Mouse (Mus musculus): ENCODE results near the gene Nudt3. TPM values are rescaled to one million over a fixed set of nuclear protein-coding genes. Genes with fewer than 3 reads are reported as not detected.

The Nudt3 gene
- total and polyA plus RNA-seq, 3 experiments, result 54.4 to 69.2 (median 58.3) TPM

- no peak overlapping the region for H3K4me2 ChIP-seq (ENCODE audit: insufficient read depth, low read depth, poor library complexity, severe bottlenecking)
- H3K27ac ChIP-seq (ENCODE audit: insufficient read depth, low read depth), result no peak overlapping the region
Observed at GRCm38 (mm10) chr17:27637333-27637732, 14.0 kb upstream of the Nudt3 start.

GRCm38 (mm10) chr17:27636132-27637020 lies 13.1 kb upstream of the Nudt3 start, which contains the start of gene Rps10:
TSS of gene Rps10 (minus strand) at chr17:27636669.
- Histone ChIP-seq H3K27me3 (replicated peaks) (no peaks in the 10 kb centered on the region), H3K9ac (ENCODE audit: insufficient read depth, low read depth) (peak within 1 kb of the TSS; percentile 63; the same call in 1 of the 2 replicates), H3K79me2 (replicated peaks; ENCODE audit: control insufficient read depth, extremely low read depth, insufficient read depth, poor library complexity, severe bottlenecking) (peaks cover 36% of the 10 kb centered on the region), H3K27ac (ENCODE audit: insufficient read depth, low read depth) (no peak within 1 kb of the TSS), H3K4me2 (ENCODE audit: insufficient read depth, low read depth, poor library complexity, severe bottlenecking) (no peak within 1 kb of the TSS), H3K9me3 (replicated peaks; ENCODE audit: low read length) (no peaks in the 10 kb centered on the region), H3K4me1 (ENCODE audit: control insufficient read depth in 1 of 2, insufficient read depth in 2 of 2) (peaks cover 4 to 26% of the 10 kb centered on the region in 2 experiments), H3K4me3 (replicated peaks in 1 of 3; ENCODE audit: low read depth in 2 of 3, low read length in 2 of 3, poor library complexity in 1 of 3) (peak within 1 kb of the TSS in 2 of 3 experiments; percentile 58 to 100), H3K36me3 (replicated peaks in 1 of 2; ENCODE audit: control insufficient read depth in 1 of 2, insufficient read depth in 1 of 2, low read length in 1 of 2) (peaks cover 29 to 32% of the 10 kb centered on the region in 2 experiments)
- DNase-seq (ENCODE audit: extremely low read depth), result no peak
- dilution Hi-C loops (cut with MboI; ENCODE audit: extremely low pct_ligation_motif_present, extremely low pct_unique_long_range_greater_than_20kb, low sequenced_read_pairs) (no loop called here), in situ Hi-C loops (cut with MboI; ENCODE audit: low pct_ligation_motif_present, low pct_unique_long_range_greater_than_20kb, low sequenced_read_pairs) (no loop called here)
- TF ChIP-seq NELFE (IDR thresholded peaks at IDR 0.05; ENCODE audit: low read depth, low read length) (no peak), TCF12 (IDR thresholded peaks at IDR 0.05; ENCODE audit: low read depth, low read length) (no peak), IRF4 (IDR thresholded peaks at IDR 0.05; ENCODE audit: low read depth, low read length) (no peak), PAX5 (IDR thresholded peaks at IDR 0.05; ENCODE audit: low read length) (no peak), UBTF (IDR thresholded peaks at IDR 0.05; ENCODE audit: low read depth, low read length) (no peak), POLR2AphosphoS2 (IDR thresholded peaks at IDR 0.05; ENCODE audit: low read depth, low read length) (no peak), ZNF384 (IDR thresholded peaks at IDR 0.05; ENCODE audit: low read depth, low read length) (no peak), HCFC1 (IDR thresholded peaks at IDR 0.05; ENCODE audit: low read depth, low read length) (no peak), KAT2A (IDR thresholded peaks at IDR 0.05; ENCODE audit: insufficient replicate concordance, low read length) (no peak), MAX (IDR thresholded peaks at IDR 0.05; ENCODE audit: low read length) (no peak), MXI1 (IDR thresholded peaks at IDR 0.05; ENCODE audit: low read depth, low read length) (no peak), NRF1 (IDR thresholded peaks at IDR 0.05; ENCODE audit: low read depth, low read length) (no peak), JUN (IDR thresholded peaks at IDR 0.05; ENCODE audit: insufficient read depth, low read depth, low read length) (no peak), ZMIZ1 (IDR thresholded peaks at IDR 0.05; ENCODE audit: low read depth, low read length) (no peak), ETS1 (conservative IDR thresholded peaks at IDR 0.05; ENCODE audit: low read depth, low read length) (no peak), MEF2A (IDR thresholded peaks at IDR 0.05; ENCODE audit: borderline replicate concordance, low read depth, low read length) (no peak), RAD21 (IDR thresholded peaks at IDR 0.05; ENCODE audit: low read depth, low read length) (no peak), USF2 (conservative IDR thresholded peaks at IDR 0.05; ENCODE audit: low read depth, low read length) (no peak)

More at GRCm38 (mm10) chr17:27637333-27637732, 14.0 kb upstream of the Nudt3 start:
- Histone ChIP-seq H3K79me2 (replicated peaks; ENCODE audit: control insufficient read depth, extremely low read depth, insufficient read depth, poor library complexity, severe bottlenecking) (peaks cover 27% of the 10 kb centered on the region), H3K9me3 (replicated peaks; ENCODE audit: low read length) (no peaks in the 10 kb centered on the region), H3K9ac (ENCODE audit: insufficient read depth, low read depth) (no peak overlapping the region), H3K36me3 (replicated peaks in 1 of 2; ENCODE audit: control insufficient read depth in 1 of 2, insufficient read depth in 1 of 2, low read length in 1 of 2) (peaks cover 19 to 23% of the 10 kb centered on the region in 2 experiments), H3K27me3 (replicated peaks) (no peaks in the 10 kb centered on the region), H3K4me1 (ENCODE audit: control insufficient read depth in 1 of 2, insufficient read depth in 2 of 2) (peaks cover 0 to 17% of the 10 kb centered on the region in 2 experiments; a peak in 2 of 4 replicates), H3K4me3 (replicated peaks in 1 of 3; ENCODE audit: low read depth in 2 of 3, low read length in 2 of 3, poor library complexity in 1 of 3) (no peak overlapping the region)
- TF ChIP-seq MAX (IDR thresholded peaks at IDR 0.05; ENCODE audit: low read length), result no peak
- TF ChIP-seq NELFE (IDR thresholded peaks at IDR 0.05; ENCODE audit: low read depth, low read length), result no peak
- TF ChIP-seq JUND (conservative IDR thresholded peaks at IDR 0.05; ENCODE audit: low read depth, low read length), result no peak
- TF ChIP-seq MXI1 (IDR thresholded peaks at IDR 0.05; ENCODE audit: low read depth, low read length), result no peak
- no peak for TF ChIP-seq TCF12 (IDR thresholded peaks at IDR 0.05; ENCODE audit: low read depth, low read length)
- no peak for TF ChIP-seq USF1 (IDR thresholded peaks at IDR 0.05; ENCODE audit: low read depth, low read length)
- no peak for TF ChIP-seq USF2 (conservative IDR thresholded peaks at IDR 0.05; ENCODE audit: low read depth, low read length)
- TF ChIP-seq JUN (IDR thresholded peaks at IDR 0.05; ENCODE audit: insufficient read depth, low read depth, low read length), result no peak
- TF ChIP-seq UBTF (IDR thresholded peaks at IDR 0.05; ENCODE audit: low read depth, low read length), result no peak
- no peak for TF ChIP-seq RCOR1 (conservative IDR thresholded peaks at IDR 0.05; ENCODE audit: low read depth, low read length)
- TF ChIP-seq KAT2A (IDR thresholded peaks at IDR 0.05; ENCODE audit: insufficient replicate concordance, low read length), result no peak
- TF ChIP-seq E2F4 (IDR thresholded peaks at IDR 0.05; ENCODE audit: insufficient replicate concordance, low read depth, low read length), result no peak
- no peak for TF ChIP-seq SMC3 (IDR thresholded peaks at IDR 0.05; ENCODE audit: low read depth, low read length)
- no peak for TF ChIP-seq POLR2A (IDR thresholded peaks at IDR 0.05; ENCODE audit: low read depth, low read length)
- no peak for TF ChIP-seq GABPA (IDR thresholded peaks at IDR 0.05; ENCODE audit: insufficient replicate concordance, low read depth, low read length)
- TF ChIP-seq MAFK (IDR thresholded peaks at IDR 0.05; ENCODE audit: insufficient replicate concordance, low read length), result no peak
- TF ChIP-seq MYC (IDR thresholded peaks at IDR 0.05; ENCODE audit: low read depth, low read length), result no peak
- dilution Hi-C loops (cut with MboI; ENCODE audit: extremely low pct_ligation_motif_present, extremely low pct_unique_long_range_greater_than_20kb, low sequenced_read_pairs) (no loop called here), in situ Hi-C loops (cut with MboI; ENCODE audit: low pct_ligation_motif_present, low pct_unique_long_range_greater_than_20kb, low sequenced_read_pairs) (no loop called here)
- no peak for DNase-seq (ENCODE audit: extremely low read depth)
